Mouse (Mus musculus): ENCODE results near the gene Trim60.

GRCm38 (mm10) chr8:65053968-65054367 is 35.6 kb upstream of the Trim60 start:
- TF ChIP-seq ZNF384 (IDR thresholded peaks at IDR 0.05; ENCODE audit: low read depth, low read length) (no peak), CTCF (IDR thresholded peaks at IDR 0.05 in 2 of 3, conservative IDR thresholded peaks at IDR 0.05 in 1 of 3; ENCODE audit: control insufficient read depth in 1 of 3, insufficient read depth in 1 of 3, low read depth in 2 of 3, low read length in 3 of 3, poor library complexity in 1 of 3, severe bottlenecking in 1 of 3) (no peak), GATA1 (IDR thresholded peaks at IDR 0.05; ENCODE audit: low read depth, low read length) (no peak), POLR2A (IDR thresholded peaks at IDR 0.05; ENCODE audit: control insufficient read depth in 1 of 2, insufficient read depth in 1 of 2, low read depth in 1 of 2, low read length in 2 of 2, poor library complexity in 1 of 2) (no peak), MAFK (IDR thresholded peaks at IDR 0.05; ENCODE audit: borderline replicate concordance, low read depth, low read length) (no peak), JUND (IDR thresholded peaks at IDR 0.05; ENCODE audit: low read depth, low read length) (no peak), ZKSCAN1 (IDR thresholded peaks at IDR 0.05; ENCODE audit: low read depth, low read length) (no peak)
